In the genomic region with DNA sequence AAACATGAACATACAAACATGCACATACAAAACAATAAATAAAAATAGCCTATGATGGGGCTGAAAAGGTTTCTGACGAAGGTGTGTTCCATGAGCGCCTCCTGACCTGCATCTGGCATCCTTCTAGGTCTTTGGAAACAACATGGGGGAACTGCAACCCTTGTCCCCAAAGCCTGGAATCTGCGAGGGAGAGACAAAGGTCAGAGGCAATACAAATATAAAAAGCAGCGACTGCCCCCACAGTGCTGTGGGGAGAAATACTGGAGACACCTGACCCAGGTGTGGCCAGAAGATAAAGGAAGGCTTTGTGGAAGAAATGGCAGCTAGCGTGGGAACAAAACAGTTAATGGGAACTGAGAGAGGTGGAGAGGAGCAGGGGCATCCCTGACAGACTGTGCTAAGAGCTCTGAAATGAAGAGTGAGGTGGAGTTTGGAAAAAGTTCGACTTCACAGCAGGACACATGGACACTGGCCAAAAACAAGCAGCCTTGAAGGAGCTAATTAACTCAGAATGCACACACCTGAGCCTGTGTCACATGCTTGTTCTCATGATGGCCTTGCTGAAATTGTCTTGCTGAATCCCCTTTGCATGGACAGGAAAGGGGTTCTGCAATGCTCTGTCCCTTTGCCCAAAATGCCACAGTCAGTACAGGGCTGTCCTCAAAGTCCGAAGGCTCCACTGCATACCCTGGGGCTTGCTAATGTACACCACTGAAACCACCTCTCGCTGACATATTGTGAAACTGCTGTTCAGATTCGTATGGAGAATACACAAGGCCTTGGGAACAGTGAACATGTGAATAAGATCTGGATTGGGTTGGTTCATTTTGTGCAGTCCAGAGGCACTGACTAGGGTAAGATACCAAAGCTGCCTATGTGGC, we compare ENCODE assay signal across 19 mouse cellular contexts.
A peak's percentile ranks its signal among the peaks of the same experiment; 100 is the strongest.
DNase-seq lines count a peak whose midpoint lies in the region; ATAC-seq and TF ChIP-seq lines count a peak whose summit lies in the region.
"Had no signal": no experiment of that assay in that cellular context is flagged by ENCODE, and none has a peak within 500 bp of the region (broad histone marks: within the 10 kb centered on the region; RNA-seq: fewer than 3 reads in every experiment).

No protein-coding gene starts in this region.

- no peak overlapping the region for H3K4me3 ChIP-seq in kidney, embryonic 16.5 days (ENCODE audit: low read length)
- no peak overlapping the region for H3K4me3 ChIP-seq in liver, embryonic 15.5 days (replicated peaks)
- H3K4me3 ChIP-seq in lung, adult 2 months (replicated peaks; ENCODE audit: extremely low read depth, low read depth, low read length) = no peak overlapping the region
- H3K4me3 ChIP-seq: embryonic facial prominence, embryonic 10.5 days; heart, adult 2 months; limb, embryonic 10.5 days had no signal

- no peak for ATAC-seq in kidney, embryonic 16.5 days (ENCODE audit: low FRiP score, low TSS enrichment)
- ATAC-seq in liver, embryonic 15.5 days (ENCODE audit: insufficient read depth) = peak; percentile 72
- ATAC-seq: hindbrain, postnatal 0 days; Patski had no signal

- peaks cover 29% of the 10 kb centered on the region for H3K4me1 ChIP-seq in kidney, embryonic 16.5 days (ENCODE audit: insufficient read depth, low read length)
- peaks cover 32% of the 10 kb centered on the region for H3K4me1 ChIP-seq in liver, embryonic 15.5 days (replicated peaks)
- no peaks in the 10 kb centered on the region for H3K4me1 ChIP-seq in lung, adult 2 months (ENCODE audit: control insufficient read depth, insufficient read depth, low read length)

- no peak overlapping the region for H3K9ac ChIP-seq in kidney, embryonic 16.5 days (replicated peaks; ENCODE audit: low read length)
- H3K9ac ChIP-seq in liver, embryonic 15.5 days = no peak overlapping the region

- no peak for TF ChIP-seq CTCF in lung, adult 2 months (IDR thresholded peaks at IDR 0.05; ENCODE audit: insufficient read depth, low read length)

- 71% methylated on average over 9 of the region's 9 CpGs for WGBS in kidney, embryonic 16.5 days
- WGBS in liver, embryonic 15.5 days (ENCODE audit: insufficient replicate concordance) = 59% methylated on average over 9 of the region's 9 CpGs
- WGBS in lung, adult 2 months = 71% methylated on average over 9 of the region's 9 CpGs

- H3K27ac ChIP-seq in kidney, embryonic 16.5 days (ENCODE audit: low read length) = peak overlapping the region; percentile 95
- peak overlapping the region; percentile 49 for H3K27ac ChIP-seq in liver, embryonic 15.5 days (replicated peaks)
- H3K27ac ChIP-seq: embryonic facial prominence, embryonic 10.5 days; heart, adult 2 months; hindbrain, postnatal 0 days; limb, embryonic 10.5 days had no signal

- no peaks in the 10 kb centered on the region for H3K27me3 ChIP-seq in kidney, embryonic 16.5 days (ENCODE audit: insufficient read depth, low read length)
- H3K27me3 ChIP-seq in liver, embryonic 15.5 days = no peaks in the 10 kb centered on the region
- H3K27me3 ChIP-seq: Patski had no signal

- no peak overlapping the region for H3K4me2 ChIP-seq in kidney, embryonic 16.5 days (replicated peaks; ENCODE audit: low read depth, low read length)
- peak overlapping the region; percentile 10; the same call in 1 of the 2 replicates for H3K4me2 ChIP-seq in liver, embryonic 15.5 days
- H3K4me2 ChIP-seq: midbrain, embryonic 11.5 days had no signal

- TF ChIP-seq POLR2A in lung, adult 2 months (IDR thresholded peaks at IDR 0.05; ENCODE audit: borderline replicate concordance, extremely low read depth, low read depth, low read length) = no peak

- H3K36me3 ChIP-seq in kidney, embryonic 16.5 days (ENCODE audit: insufficient read depth, low read length) = no peaks in the 10 kb centered on the region
- H3K36me3 ChIP-seq in liver, embryonic 15.5 days (replicated peaks) = no peaks in the 10 kb centered on the region

- no peaks in the 10 kb centered on the region for H3K9me3 ChIP-seq in kidney, embryonic 16.5 days (ENCODE audit: low read length)
- no peaks in the 10 kb centered on the region for H3K9me3 ChIP-seq in liver, embryonic 15.5 days (replicated peaks)
- H3K9me3 ChIP-seq: embryonic facial prominence, embryonic 10.5 days; limb, embryonic 10.5 days had no signal

- DNase-seq in cerebellum, postnatal 14 days = peak; percentile 17 to 19
- no peak for DNase-seq in cerebellum, postnatal 4 days (ENCODE audit: low spot score in 2 of 2)
- DNase-seq in R1 (ENCODE audit: low read depth, low spot score) = peak; percentile 19
- no peak for DNase-seq in layer of hippocampus, adult 18-20 months (ENCODE audit: low spot score in 2 of 2)
- no peak for DNase-seq in layer of hippocampus, postnatal 10 days (ENCODE audit: low spot score in 2 of 2)
- no peak for DNase-seq in lung, adult 2 months
- DNase-seq: adrenal gland, adult 8-10 months; cerebellum, adult 9-11 months; heart, adult 2 months; lung, postnatal 36 days; right cerebral cortex, postnatal 25 days; thymus, postnatal 25 days had no signal

Comparison
In these comparisons a context has a peak if more than half of its experiments do, and no peak if none do; other contexts are left out.
1. DNase-seq: peak in cerebellum, postnatal 14 days (2 of 2) and R1 (single experiment); none in cerebellum, postnatal 4 days (0 of 2), layer of hippocampus, adult 18-20 months (0 of 2), layer of hippocampus, postnatal 10 days (0 of 2) and lung, adult 2 months (single experiment).